Mouse (Mus musculus): Measurements from ENCODE around the gene Ube2q1.
"Not testable (repeated sequence)": the region's sequence is repeated elsewhere in the genome, so short reads cannot be mapped to it uniquely, and the experiment has no call there.

Gene Ube2q1

GRCm38 (mm10) chr3:89788680-89789352 lies 15.4 kb downstream of the Ube2q1 start:
- no peak for DNase-seq (ENCODE audit: low spot score)

GRCm38 (mm10) chr3:89794616-89795015 lies 21.2 kb downstream of the Ube2q1 start:
- no peak for DNase-seq (ENCODE audit: low spot score)

- DNase-seq (ENCODE audit: low spot score): no peak
These were observed 22.3 kb downstream of the Ube2q1 start for GRCm38 (mm10) chr3:89795746-89796145.

GRCm38 (mm10) chr3:89796358-89796757 lies 22.9 kb downstream of the Ube2q1 start:
- no peak for DNase-seq (ENCODE audit: low spot score)

GRCm38 (mm10) chr3:89798518-89798917 lies 25.1 kb downstream of the Ube2q1 start:
- DNase-seq (ENCODE audit: low spot score): no peak

- DNase-seq (ENCODE audit: low spot score): no peak
These were observed 26.1 kb downstream of the Ube2q1 start for GRCm38 (mm10) chr3:89799476-89799875.

- DNase-seq (ENCODE audit: low spot score): not testable (repeated sequence)
These were observed 26.7 kb downstream of the Ube2q1 start for GRCm38 (mm10) chr3:89800078-89800477.

- DNase-seq (ENCODE audit: low spot score): no peak
These were observed 27.5 kb downstream of the Ube2q1 start for GRCm38 (mm10) chr3:89800774-89801506.

- no peak for DNase-seq (ENCODE audit: low spot score)
These were observed 28.1 kb downstream of the Ube2q1 start for GRCm38 (mm10) chr3:89801507-89801847.

- DNase-seq (ENCODE audit: low spot score): no peak
These were observed 29.5 kb downstream of the Ube2q1 start for GRCm38 (mm10) chr3:89802876-89803275.

- no peak for DNase-seq (ENCODE audit: low spot score)
These were observed 31.8 kb downstream of the Ube2q1 start for GRCm38 (mm10) chr3:89805179-89805578.

- DNase-seq (ENCODE audit: low spot score): no peak
These were observed 33.3 kb downstream of the Ube2q1 start for GRCm38 (mm10) chr3:89806751-89807150.

- no peak for DNase-seq (ENCODE audit: low spot score)
These were observed 33.8 kb downstream of the Ube2q1 start for GRCm38 (mm10) chr3:89807171-89807570.

GRCm38 (mm10) chr3:89807881-89808280 lies 34.5 kb downstream of the Ube2q1 start:
- no peak for DNase-seq (ENCODE audit: low spot score)

GRCm38 (mm10) chr3:89808638-89809037 lies 35.2 kb downstream of the Ube2q1 start:
- no peak for DNase-seq (ENCODE audit: low spot score)

- DNase-seq (ENCODE audit: low spot score): no peak
These were observed 37.4 kb downstream of the Ube2q1 start for GRCm38 (mm10) chr3:89810841-89811240.

- no peak for DNase-seq (ENCODE audit: low spot score)
These were observed 38.8 kb downstream of the Ube2q1 start for GRCm38 (mm10) chr3:89812166-89812565.

GRCm38 (mm10) chr3:89814051-89814450 lies 40.6 kb downstream of the Ube2q1 start:
- DNase-seq (ENCODE audit: low spot score): no peak

GRCm38 (mm10) chr3:89817056-89817455 lies 43.6 kb downstream of the Ube2q1 start:
- DNase-seq (ENCODE audit: low spot score): no peak

- DNase-seq (ENCODE audit: low spot score): no peak
These were observed 45.2 kb downstream of the Ube2q1 start for GRCm38 (mm10) chr3:89818605-89819004.

- DNase-seq (ENCODE audit: low spot score): no peak
These were observed 46.5 kb downstream of the Ube2q1 start for GRCm38 (mm10) chr3:89819897-89820296.

- DNase-seq (ENCODE audit: low spot score): no peak
These were observed 47.1 kb downstream of the Ube2q1 start for GRCm38 (mm10) chr3:89820311-89821095.

- no peak for DNase-seq (ENCODE audit: low spot score)
These were observed 47.7 kb downstream of the Ube2q1 start for GRCm38 (mm10) chr3:89821096-89821513.

Measured in ovary, adult 18-20 months (tissue).